Mouse (Mus musculus) heart, adult 2 months (tissue): ENCODE measurements around the gene Primpol.

ENCODE experiments used
- EP300 ChIP-seq: fragments of 200-500 bp; IDR thresholded peaks from 2 replicates; pipeline ENCODE4 v1.6.1; 2011; ENCODE audit warnings: low read depth, low read length, control low read depth; ENCODE audit not compliant: insufficient read depth
- POLR2A ChIP-seq: fragments of 200-500 bp; IDR thresholded peaks from 2 replicates; pipeline ENCODE4 v1.6.1; 2011; ENCODE audit warnings: mild to moderate bottlenecking, low read depth, low read length, control low read depth; ENCODE audit not compliant: insufficient read depth

DNA sequence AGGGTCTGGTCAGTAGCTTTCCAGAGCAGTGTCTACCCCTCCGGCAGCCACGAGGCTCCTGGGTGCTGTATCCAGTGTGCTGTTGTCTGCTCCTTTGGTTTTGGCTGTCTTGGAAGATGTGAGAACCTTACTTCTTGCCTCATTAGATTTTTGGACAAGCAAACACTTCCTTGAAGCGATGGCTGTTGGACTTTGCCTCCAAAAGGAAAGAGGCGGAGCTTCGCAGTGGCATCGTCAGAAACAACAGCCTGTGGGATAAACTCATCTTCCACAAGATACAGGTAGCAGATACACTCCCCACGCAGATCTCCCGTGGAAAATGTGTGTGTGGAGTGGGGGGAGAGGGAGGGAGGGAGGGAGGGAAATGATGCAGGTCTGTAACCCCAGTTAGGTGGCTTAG lies 90.9 kb downstream of the Primpol start:
- TF ChIP-seq POLR2A (no peak), EP300 (no peak)
